Mouse (Mus musculus) spleen, adult 2 months (tissue): ENCODE data around the gene Rprd2. TPM values are rescaled to one million over a fixed set of nuclear protein-coding genes. Genes with fewer than 3 reads are reported as not detected.

Experiments
- DNase-seq, 2 experiments: peaks; one replicate each; pipeline versions ENCODE4 v3.0.0 to v3.0.0-alpha.2; 2012 to 2021; ENCODE audit warnings: low spot score in 2 of 2, low read depth in 1 of 2
- H3K27ac ChIP-seq: fragments of 200-500 bp; 2 replicates; pipeline ENCODE4 v1.5.1; 2012; ENCODE audit warnings: low read length, inconsistent platforms; ENCODE audit not compliant: insufficient read depth
- H3K27me3 ChIP-seq: fragments of 200-500 bp; 2 replicates; pipeline ENCODE4 v1.6.1; 2012; ENCODE audit warnings: mild to moderate bottlenecking, moderate library complexity, low read length, inconsistent platforms; ENCODE audit not compliant: control insufficient read depth, insufficient read depth
- H3K36me3 ChIP-seq: fragments of 200-500 bp; 2 replicates; pipeline ENCODE4 v1.6.1; 2012; ENCODE audit warnings: mild to moderate bottlenecking, low read length, inconsistent platforms; ENCODE audit not compliant: control insufficient read depth, insufficient read depth
- H3K4me1 ChIP-seq: fragments of 200-500 bp; 2 replicates; pipeline ENCODE4 v1.6.1; 2011; ENCODE audit warnings: inconsistent platforms; ENCODE audit not compliant: control insufficient read depth, insufficient read depth, insufficient read length
- H3K4me3 ChIP-seq: fragments of 200-500 bp; 2 replicates; pipeline ENCODE4 v1.5.1; 2011; ENCODE audit warnings: mild to moderate bottlenecking, inconsistent platforms; ENCODE audit not compliant: insufficient read depth, insufficient read length; ENCODE audit errors: extremely low read depth
- CTCF ChIP-seq: fragments of 200-500 bp; IDR thresholded peaks from 2 replicates; pipeline ENCODE4 v1.5.1; 2011; ENCODE audit warnings: mild to moderate bottlenecking, inconsistent platforms; ENCODE audit not compliant: insufficient read depth, insufficient read length, insufficient replicate concordance; ENCODE audit errors: extremely low read depth
- POLR2A ChIP-seq: fragments of 200-500 bp; IDR thresholded peaks from 2 replicates; pipeline ENCODE4 v1.6.1; 2011; ENCODE audit warnings: low read depth, low read length, inconsistent platforms
- WGBS: fragments of 180-500 bp; shearing (Covaris S2); methylation state at CpG from one replicate; pipeline ENCODE4 v1.1.7; 2018; 5-methylcytosine and 5-hydroxymethylcytosine counted together
- polyA plus RNA-seq: library from polyadenylated mRNA; depleted of rRNA; stranded (reverse); fragments of >200 nt; gene quantifications from 2 replicates; pipeline ENCODE4 v1.2.3, GENCODE M21; 2012

The Rprd2 gene
- polyA plus RNA-seq, 1 experiment = 11.3 TPM

GRCm38 (mm10) chr3:95761771-95762170 lies 56.9 kb downstream of the Rprd2 start:
- H3K4me1 ChIP-seq = peaks cover 5% of the 10 kb centered on the region
- H3K27me3 ChIP-seq = no peaks in the 10 kb centered on the region
- H3K27ac ChIP-seq = no peak overlapping the region
- peaks cover 27% of the 10 kb centered on the region for H3K36me3 ChIP-seq
- no peak for DNase-seq
- TF ChIP-seq CTCF (no peak), POLR2A (no peak)
- H3K4me3 ChIP-seq = no peak overlapping the region
- WGBS = 92% methylated on average over 4 of the region's 4 CpGs

GRCm38 (mm10) chr3:95760656-95761055 lies 58.0 kb downstream of the Rprd2 start:
- H3K27ac ChIP-seq = no peak overlapping the region
- H3K27me3 ChIP-seq = no peaks in the 10 kb centered on the region
- peaks cover 20% of the 10 kb centered on the region for H3K36me3 ChIP-seq
- H3K4me1 ChIP-seq = peaks cover 5% of the 10 kb centered on the region
- no peak for TF ChIP-seq CTCF
- no peak for TF ChIP-seq POLR2A
- no peak overlapping the region for H3K4me3 ChIP-seq
- no peak for DNase-seq

- H3K4me3 ChIP-seq = no peak within 1 kb of the TSS
- WGBS = 92% methylated on average over 6 of the region's 6 CpGs
- no peak for DNase-seq
- H3K36me3 ChIP-seq = peaks cover 17% of the 10 kb centered on the region
- H3K27ac ChIP-seq = no peak within 1 kb of the TSS
- H3K4me1 ChIP-seq = peaks cover 5% of the 10 kb centered on the region
- no peak for TF ChIP-seq POLR2A
- no peak for TF ChIP-seq CTCF
- no peaks in the 10 kb centered on the region for H3K27me3 ChIP-seq
These were observed 58.6 kb downstream of the Rprd2 start, which contains the start of gene Tars2 for GRCm38 (mm10) chr3:95760106-95760505. Tars2 (minus strand) TSS chr3:95760206.

GRCm38 (mm10) chr3:95758467-95759218 lies 60.0 kb downstream of the Rprd2 start:
- H3K4me3 ChIP-seq = no peak overlapping the region
- 40% methylated on average over 9 of the region's 9 CpGs for WGBS
- peaks cover 7% of the 10 kb centered on the region for H3K4me1 ChIP-seq
- TF ChIP-seq POLR2A (no peak), CTCF (no peak)
- H3K36me3 ChIP-seq = peaks cover 3% of the 10 kb centered on the region; the same call in 1 of the 2 replicates
- no peaks in the 10 kb centered on the region for H3K27me3 ChIP-seq
- DNase-seq = peak in 1 of 2 experiments; percentile 58
- H3K27ac ChIP-seq = peak overlapping the region; percentile 28; the same call in 1 of the 2 replicates

GRCm38 (mm10) chr3:95756808-95757207 lies 61.9 kb downstream of the Rprd2 start:
- H3K4me3 ChIP-seq = no peak overlapping the region
- H3K27ac ChIP-seq = no peak overlapping the region
- no peak for DNase-seq
- 83% methylated on average over 2 of the region's 2 CpGs for WGBS
- peaks cover 3% of the 10 kb centered on the region for H3K36me3 ChIP-seq
- no peaks in the 10 kb centered on the region for H3K27me3 ChIP-seq
- H3K4me1 ChIP-seq = peaks cover 7% of the 10 kb centered on the region
- TF ChIP-seq CTCF (no peak), POLR2A (no peak)

GRCm38 (mm10) chr3:95754345-95755206 lies 64.1 kb downstream of the Rprd2 start:
- no peaks in the 10 kb centered on the region for H3K27me3 ChIP-seq
- peak; percentile 67 to 88 for DNase-seq
- WGBS = under 1% methylated on average over 30 of the region's 30 CpGs
- peak overlapping the region; percentile 87 for H3K4me3 ChIP-seq
- H3K4me1 ChIP-seq = peaks cover 7% of the 10 kb centered on the region
- TF ChIP-seq POLR2A (peak; percentile 41), CTCF (no peak)
- peak overlapping the region; percentile 76 for H3K27ac ChIP-seq
- H3K36me3 ChIP-seq = peaks cover 13% of the 10 kb centered on the region

GRCm38 (mm10) chr3:95752935-95753334 lies 65.7 kb downstream of the Rprd2 start:
- DNase-seq = no peak
- TF ChIP-seq CTCF (no peak), POLR2A (no peak)
- Histone ChIP-seq H3K4me3 (no peak overlapping the region), H3K4me1 (0 out of 2 replicates have a peak, but pooled peaks cover 2% of the 10 kb centered on the region), H3K36me3 (peaks cover 16% of the 10 kb centered on the region), H3K27ac (no peak overlapping the region), H3K27me3 (no peaks in the 10 kb centered on the region)
- 81% methylated on average over 3 of the region's 3 CpGs for WGBS
